Mouse (Mus musculus) kidney, adult 8-10 months (tissue): ENCODE results near the gene Gm12886.

Experiments used
- DNase-seq, 2 experiments: peaks; one replicate each; pipeline ENCODE4 v3.0.0; 2022

Gene Gm12886

DNA sequence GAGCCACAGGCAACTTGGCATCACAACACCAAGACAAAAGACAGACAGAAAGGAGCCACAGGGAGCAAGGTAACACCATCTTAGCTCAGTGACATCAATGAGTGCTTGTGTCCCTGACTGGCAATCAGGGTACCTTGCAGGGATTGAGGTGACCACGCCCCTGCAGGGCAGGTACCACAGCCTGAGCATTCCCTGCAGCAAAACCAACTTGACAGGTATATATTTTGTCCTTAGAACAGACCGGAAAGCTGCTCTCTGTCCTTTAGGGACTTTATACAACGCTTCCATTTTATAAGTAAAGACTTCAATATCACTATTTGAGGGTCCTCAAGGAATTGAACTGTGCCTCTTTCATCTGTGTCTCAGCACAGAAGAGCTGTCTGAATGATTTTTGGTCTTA, at the start of gene Gm12886:
TSS of gene Gm12886 (minus strand) at position 101 of the 400 bp plus-strand sequence.
- no peak for DNase-seq
